Mouse (Mus musculus): Measurements from ENCODE around the gene Ap5z1.

- TF ChIP-seq CTCF (IDR thresholded peaks at IDR 0.05; ENCODE audit: low read depth) (no peak), EP300 (IDR thresholded peaks at IDR 0.05; ENCODE audit: low read depth) (no peak)
Measured at GRCm38 (mm10) chr5:142420920-142421319, 42.8 kb upstream of the Ap5z1 start.
